ENCODE assay signal across 20 mouse cellular contexts in the genomic region with DNA sequence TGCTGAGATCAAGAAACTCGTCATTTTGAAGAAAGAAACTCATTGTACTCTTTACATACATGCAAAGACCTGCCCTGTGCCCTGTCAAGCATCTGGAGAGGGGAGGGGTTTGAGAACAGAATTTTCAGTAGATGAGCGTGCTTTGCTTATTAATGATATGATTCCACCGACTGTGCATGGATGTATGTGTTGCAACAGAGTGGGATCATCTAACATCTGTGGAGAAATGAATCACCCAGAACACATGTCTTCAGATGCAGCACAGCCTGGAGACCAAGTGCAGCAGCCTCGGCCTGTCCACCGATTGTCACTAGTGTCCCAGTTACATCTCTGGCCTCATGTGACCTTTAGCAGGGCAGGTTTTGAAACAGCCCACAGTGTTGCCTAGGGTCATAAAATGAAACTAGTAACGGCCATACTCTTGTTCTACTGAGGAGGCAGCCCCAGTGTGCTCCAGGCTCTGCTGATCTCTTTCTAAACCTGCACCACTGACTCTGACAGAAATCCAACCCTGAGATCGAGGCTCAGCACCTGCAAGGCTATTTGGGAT. TPM values are rescaled to one million over a fixed set of nuclear protein-coding genes. Genes with fewer than 3 reads are reported as not detected.
DNase-seq lines count a peak whose midpoint lies in the region; ATAC-seq and TF ChIP-seq lines count a peak whose summit lies in the region.
"Had no signal": no experiment of that assay in that cellular context is flagged by ENCODE, and none has a peak within 500 bp of the region (broad histone marks: within the 10 kb centered on the region; RNA-seq: fewer than 3 reads in every experiment).

No protein-coding gene starts in this region.

- H3K4me1 ChIP-seq in forebrain, embryonic 13.5 days, result no peaks in the 10 kb centered on the region
- H3K4me1 ChIP-seq in forebrain, embryonic 11.5 days (replicated peaks; ENCODE audit: control insufficient read depth, insufficient read depth, low read length), result no peaks in the 10 kb centered on the region

- no peak overlapping the region for H3K9ac ChIP-seq in forebrain, embryonic 13.5 days
- H3K9ac ChIP-seq in forebrain, embryonic 11.5 days (ENCODE audit: low read length), result no peak overlapping the region
- H3K9ac ChIP-seq: heart, embryonic 13.5 days; hindbrain, embryonic 15.5 days had no signal

- no peak overlapping the region for H3K4me3 ChIP-seq in forebrain, embryonic 13.5 days
- no peak overlapping the region for H3K4me3 ChIP-seq in forebrain, embryonic 11.5 days (ENCODE audit: low read depth, low read length)
- H3K4me3 ChIP-seq in myocyte, result no peak overlapping the region
- H3K4me3 ChIP-seq: embryonic facial prominence, embryonic 10.5 days; gastrocnemius, adult 2 months; heart, embryonic 13.5 days; hindbrain, embryonic 15.5 days had no signal

- TF ChIP-seq POLR2A in myocyte (IDR thresholded peaks at IDR 0.05; ENCODE audit: insufficient read length, low read depth), result no peak

- no peak overlapping the region for H3K27ac ChIP-seq in forebrain, embryonic 13.5 days
- H3K27ac ChIP-seq in forebrain, embryonic 11.5 days (ENCODE audit: low read depth, low read length), result no peak overlapping the region
- H3K27ac ChIP-seq: embryonic facial prominence, embryonic 10.5 days; gastrocnemius, adult 2 months; heart, embryonic 13.5 days; hindbrain, embryonic 15.5 days had no signal

- no peak for DNase-seq in forebrain, embryonic 11.5 days (ENCODE audit: low spot score)
- DNase-seq in layer of hippocampus, adult 9-11 months, result peak; percentile 3
- no peak for DNase-seq in layer of hippocampus, postnatal 14 days (ENCODE audit: low spot score in 2 of 2)
- DNase-seq in 3T3-L1 (ENCODE audit: low read depth, low spot score), result peak; percentile 34
- DNase-seq: adrenal gland, adult 8-10 months; adrenal gland, postnatal 36 days; cerebellum, adult 2 months; cerebellum, postnatal 10 days; gastrocnemius, adult 2 months; gastrocnemius, postnatal 25 days; heart, postnatal 36 days had no signal

- no peak overlapping the region for H3ac ChIP-seq in myocyte (ENCODE audit: control insufficient read depth, insufficient read length)

- H3K9me3 ChIP-seq in forebrain, embryonic 13.5 days (replicated peaks), result no peaks in the 10 kb centered on the region
- no peaks in the 10 kb centered on the region for H3K9me3 ChIP-seq in forebrain, embryonic 11.5 days (ENCODE audit: control insufficient read depth, low read length)
- H3K9me3 ChIP-seq: embryonic facial prominence, embryonic 10.5 days; heart, embryonic 13.5 days; hindbrain, embryonic 15.5 days had no signal

- whole genome bisulfite sequencing in forebrain, embryonic 13.5 days, result 78% methylated on average over 7 of the region's 7 CpGs
- 80% methylated on average over 7 of the region's 7 CpGs for WGBS in forebrain, embryonic 11.5 days

- no peak overlapping the region for H3K4me2 ChIP-seq in forebrain, embryonic 13.5 days
- no peak overlapping the region for H3K4me2 ChIP-seq in forebrain, embryonic 11.5 days (ENCODE audit: low read depth, low read length, severe bottlenecking)
- peak overlapping the region; percentile 52 for H3K4me2 ChIP-seq in myocyte (ENCODE audit: low read depth)
- H3K4me2 ChIP-seq: heart, embryonic 13.5 days; hindbrain, embryonic 15.5 days had no signal

- H3K79me2 ChIP-seq in myocyte (ENCODE audit: control insufficient read depth, insufficient read depth), result no peaks in the 10 kb centered on the region

- ATAC-seq in forebrain, embryonic 13.5 days, result peak; percentile 48; the same call in 1 of the 2 replicates
- ATAC-seq in forebrain, embryonic 11.5 days (replicated peaks; ENCODE audit: low FRiP score), result no peak
- no peak for ATAC-seq in erythroid progenitor cell, adult 5-6 weeks (replicated peaks; ENCODE audit: low FRiP score, poor library complexity, severe bottlenecking)

- no peaks in the 10 kb centered on the region for H3K36me3 ChIP-seq in forebrain, embryonic 13.5 days (ENCODE audit: poor library complexity, severe bottlenecking)
- H3K36me3 ChIP-seq in forebrain, embryonic 11.5 days (ENCODE audit: control insufficient read depth, insufficient read depth, low read length), result no peaks in the 10 kb centered on the region
- H3K36me3 ChIP-seq in myocyte (ENCODE audit: control insufficient read depth, insufficient read depth), result no peaks in the 10 kb centered on the region
- H3K36me3 ChIP-seq: embryonic facial prominence, embryonic 10.5 days; heart, embryonic 13.5 days; hindbrain, embryonic 15.5 days had no signal

- no peaks in the 10 kb centered on the region for H3K27me3 ChIP-seq in forebrain, embryonic 13.5 days
- H3K27me3 ChIP-seq in forebrain, embryonic 11.5 days (ENCODE audit: control insufficient read depth, insufficient read depth, low read length), result no peaks in the 10 kb centered on the region
- no peaks in the 10 kb centered on the region for H3K27me3 ChIP-seq in myocyte (ENCODE audit: control insufficient read depth, insufficient read depth, insufficient read length)
- H3K27me3 ChIP-seq: CH12.LX; hindbrain, embryonic 15.5 days had no signal

TF ChIP-seq in myocyte, 11 proteins besides CTCF, POLR2A, EP300 and RAD21:
- no peak for TF ChIP-seq E2F4 (IDR thresholded peaks at IDR 0.05; ENCODE audit: insufficient read depth)
- TF ChIP-seq MYOG (IDR thresholded peaks at IDR 0.05; ENCODE audit: control insufficient read depth in 1 of 3, insufficient read depth in 1 of 3, insufficient read length in 2 of 3, low read depth in 2 of 3), result no peak
- TF ChIP-seq MYOD1 (IDR thresholded peaks at IDR 0.05; ENCODE audit: control insufficient read depth in 1 of 3, insufficient read length in 2 of 3, low read depth in 2 of 3), result peak in 2 of 3 experiments; percentile 15 to 55
- TF ChIP-seq TCF3 (IDR thresholded peaks at IDR 0.05; ENCODE audit: insufficient read length, low read depth), result no peak
- no peak for TF ChIP-seq USF1 (IDR thresholded peaks at IDR 0.05; ENCODE audit: low read depth)
- TF ChIP-seq MAX (IDR thresholded peaks at IDR 0.05; ENCODE audit: low read depth), result no peak
- no peak for TF ChIP-seq SRF (IDR thresholded peaks at IDR 0.05; ENCODE audit: control insufficient read depth, insufficient read length, low read depth)
- TF ChIP-seq TCF12 (IDR thresholded peaks at IDR 0.05; ENCODE audit: insufficient read depth, poor library complexity, severe bottlenecking), result peak; percentile 8
- TF ChIP-seq POLR2AphosphoS2 (IDR thresholded peaks at IDR 0.05; ENCODE audit: insufficient read length, low read depth), result no peak
- TF ChIP-seq REST (IDR thresholded peaks at IDR 0.05; ENCODE audit: insufficient read depth, insufficient read length), result no peak
- TF ChIP-seq CEBPB (IDR thresholded peaks at IDR 0.05; ENCODE audit: insufficient read depth, poor library complexity, severe bottlenecking), result peak; percentile 93

RNA-seq across cellular contexts. Expression of a gene that starts 16.2 kb away (rescaled TPM):
- polyA plus RNA-seq in forebrain, embryonic 13.5 days (2015; fragmentation: Nextera tagmentation; extraction: Ambion mirVana), result 0.47 TPM in 1 of 2 replicates, not detected in the other
- not detected in 2 replicates for polyA plus RNA-seq in forebrain, embryonic 11.5 days (2014; fragmentation: Nextera tagmentation; extraction: Ambion mirVana)
- total RNA-seq in layer of hippocampus, postnatal 14 days (2021), result not detected
- not detected for polyA plus RNA-seq in myocyte (2012; fragmentation: generic; extraction: Trizol)
- not detected in 2 replicates for total RNA-seq in erythroid progenitor cell, adult 5-6 weeks (2015; ENCODE audit: low replicate concordance)
- not detected in 2 replicates for total RNA-seq in erythroid progenitor cell, adult 5-6 weeks (2017; ENCODE audit: low replicate concordance)
- total RNA-seq: adrenal gland, adult 8-10 months; adrenal gland, postnatal 36 days; CH12.LX; gastrocnemius, adult 2 months; gastrocnemius, postnatal 25 days; granulocyte monocyte progenitor cell, adult 5-6 weeks; heart, postnatal 36 days had no signal
- polyA plus RNA-seq: hindbrain, embryonic 11.5 days had no signal

Comparison
In these comparisons a context has a peak if more than half of its experiments do, and no peak if none do; other contexts are left out.
1. DNase-seq: peak in layer of hippocampus, adult 9-11 months (single experiment) and 3T3-L1 (single experiment); none in forebrain, embryonic 11.5 days (single experiment) and layer of hippocampus, postnatal 14 days (0 of 2).